In the genomic region with DNA sequence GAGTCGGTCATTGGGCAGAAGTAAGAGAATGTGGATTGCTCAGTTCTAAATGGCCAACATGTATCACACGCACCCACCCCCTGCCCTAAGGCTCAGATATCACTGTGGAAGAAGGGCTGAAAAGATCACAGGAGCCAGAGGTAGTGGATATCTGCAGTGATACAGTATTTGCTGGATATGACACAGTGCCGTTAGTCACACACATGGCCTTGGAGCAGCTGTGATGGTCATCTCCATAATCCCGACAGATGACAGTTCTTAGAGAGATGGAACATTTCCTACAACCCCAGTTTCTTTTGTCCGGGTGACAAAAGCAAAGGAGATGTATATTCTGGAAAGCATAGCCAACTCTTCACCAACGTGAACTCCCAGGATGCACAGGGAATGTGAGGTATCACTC, we compare ENCODE assay signal across 21 mouse cellular contexts.
DNase-seq lines count a peak whose midpoint lies in the region; TF ChIP-seq lines count a peak whose summit lies in the region.
"Had no signal": no experiment of that assay in that cellular context is flagged by ENCODE, and none has a peak within 500 bp of the region (broad histone marks: within the 10 kb centered on the region; RNA-seq: fewer than 3 reads in every experiment).

No protein-coding gene starts in this region.

- H3K79me3 ChIP-seq in C2C12 (ENCODE audit: low read depth): no peaks in the 10 kb centered on the region

- H3K27me3 ChIP-seq in C2C12 (ENCODE audit: control insufficient read depth, insufficient read depth, insufficient read length): no peaks in the 10 kb centered on the region

- no peaks in the 10 kb centered on the region for H3K79me2 ChIP-seq in C2C12 (ENCODE audit: control insufficient read depth, insufficient read depth)

- no peaks in the 10 kb centered on the region for H3K36me3 ChIP-seq in C2C12 (ENCODE audit: control insufficient read depth, insufficient read depth)
- H3K36me3 ChIP-seq: embryonic facial prominence, embryonic 13.5 days; embryonic facial prominence, embryonic 15.5 days; forebrain, embryonic 10.5 days; forebrain, embryonic 12.5 days; forebrain, embryonic 15.5 days had no signal

- no peak overlapping the region for H3ac ChIP-seq in C2C12 (ENCODE audit: control insufficient read depth, insufficient read length, low read depth)

- peak; percentile 25 to 58 for DNase-seq in adrenal gland, adult (ENCODE audit: inconsistent age in 2 of 2, low spot score in 1 of 2)
- DNase-seq in adrenal gland, postnatal 10 days: no peak
- peak; percentile 21 for DNase-seq in adrenal gland, postnatal 14 days
- no peak for DNase-seq in adrenal gland, postnatal 4 days (ENCODE audit: low spot score in 2 of 2)
- DNase-seq: adrenal gland, postnatal 25 days; B cell, adult 2 months; cerebellum, adult 11 months; cerebellum, adult 18-20 months; cerebellum, adult 8-10 months; cerebellum, adult 9-11 months; cerebellum, postnatal 14 days; cerebellum, postnatal 36 days; embryo, embryonic 11 days; forebrain, postnatal 0 days had no signal

- H3K4me3 ChIP-seq in C2C12 (ENCODE audit: insufficient read depth, poor library complexity, severe bottlenecking): no peak overlapping the region
- H3K4me3 ChIP-seq: embryonic facial prominence, embryonic 13.5 days; embryonic facial prominence, embryonic 15.5 days; erythroblast, embryonic 14.5 days; forebrain, embryonic 10.5 days; forebrain, embryonic 12.5 days; forebrain, embryonic 15.5 days had no signal

- TF ChIP-seq CTCF in C2C12 (IDR thresholded peaks at IDR 0.05; ENCODE audit: control insufficient read depth, insufficient read depth, insufficient read length): no peak

TF ChIP-seq in C2C12, 6 proteins besides CTCF, POLR2A, EP300 and RAD21:
- TF ChIP-seq USF1 (IDR thresholded peaks at IDR 0.05; ENCODE audit: low read depth): no peak
- TF ChIP-seq MYOD1 (IDR thresholded peaks at IDR 0.05; ENCODE audit: control insufficient read depth, insufficient read length, low read depth): peak; percentile 71

Comparison
In these comparisons a context has a peak if more than half of its experiments do, and no peak if none do; other contexts are left out.
1. DNase-seq: peak in adrenal gland, adult (2 of 2) and adrenal gland, postnatal 14 days (single experiment); none in adrenal gland, postnatal 10 days (single experiment) and adrenal gland, postnatal 4 days (0 of 2).